Mouse (Mus musculus): Measurements from ENCODE around the gene Tmem120b. TPM values are rescaled to one million over a fixed set of nuclear protein-coding genes. Genes with fewer than 3 reads are reported as not detected.
A peak's percentile ranks its signal among the peaks of the same experiment; 100 is the strongest.
"Not testable (repeated sequence)": the region's sequence is repeated elsewhere in the genome, so short reads cannot be mapped to it uniquely, and the experiment has no call there.

Gene Tmem120b
- polyA plus RNA-seq, 1 experiment from 2014 or later, result 9.3 TPM

DNA sequence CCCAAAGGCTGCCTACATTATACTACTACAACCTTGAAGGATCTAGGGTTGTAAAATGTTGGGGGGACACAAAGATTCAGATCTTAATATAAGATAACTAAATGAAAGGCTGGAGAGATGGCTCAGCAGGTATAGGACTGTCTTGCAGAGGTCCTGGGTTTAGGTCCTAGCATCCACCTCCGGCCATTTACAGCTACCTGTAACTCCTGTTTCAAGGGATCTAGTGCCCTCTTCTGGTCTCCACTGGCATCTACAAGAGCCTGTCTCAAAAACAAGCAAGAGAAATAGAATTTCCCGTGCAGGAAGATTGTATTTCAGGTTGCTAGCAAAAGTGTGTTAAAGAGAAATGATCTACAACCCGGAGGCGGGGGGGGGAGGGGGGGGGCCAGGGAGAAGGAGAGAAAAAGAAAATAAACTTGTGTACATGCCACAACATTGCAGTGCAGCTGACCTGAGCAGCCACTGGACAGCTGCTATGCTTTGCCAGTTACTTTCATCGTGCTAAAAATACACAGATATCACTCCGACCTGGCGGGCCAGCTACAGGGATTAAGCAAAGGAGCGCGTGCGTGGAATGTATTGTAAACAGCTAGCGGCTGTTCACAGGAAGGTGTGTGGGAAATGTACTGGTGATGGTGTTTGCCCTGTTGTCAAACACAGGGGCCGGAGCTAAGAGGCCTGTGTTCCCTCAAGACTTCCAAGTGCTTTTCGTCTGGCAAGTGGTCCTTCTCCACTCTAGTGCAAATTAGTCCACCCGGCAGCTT, 8.3 kb upstream of the Tmem120b start:
- H3K9ac ChIP-seq (ENCODE audit: low read length), result no peak overlapping the region
- DNase-seq (ENCODE audit: low spot score) (no peak), ATAC-seq (replicated peaks; ENCODE audit: low FRiP score) (no peak)
- no peak overlapping the region for H3K4me2 ChIP-seq (ENCODE audit: low read depth, low read length, severe bottlenecking)
- no peaks in the 10 kb centered on the region for H3K27me3 ChIP-seq (ENCODE audit: control insufficient read depth, insufficient read depth, low read length)
- no peaks in the 10 kb centered on the region for H3K36me3 ChIP-seq (ENCODE audit: control insufficient read depth, insufficient read depth, low read length)
- H3K27ac ChIP-seq (ENCODE audit: low read depth, low read length), result no peak overlapping the region
- WGBS, result 42% methylated on average over 14 of the region's 14 CpGs
- no peaks in the 10 kb centered on the region for H3K9me3 ChIP-seq (ENCODE audit: control insufficient read depth, low read length)
- H3K4me1 ChIP-seq (replicated peaks; ENCODE audit: control insufficient read depth, insufficient read depth, low read length), result no peaks in the 10 kb centered on the region
- H3K4me3 ChIP-seq (ENCODE audit: low read depth, low read length), result no peak overlapping the region

DNA sequence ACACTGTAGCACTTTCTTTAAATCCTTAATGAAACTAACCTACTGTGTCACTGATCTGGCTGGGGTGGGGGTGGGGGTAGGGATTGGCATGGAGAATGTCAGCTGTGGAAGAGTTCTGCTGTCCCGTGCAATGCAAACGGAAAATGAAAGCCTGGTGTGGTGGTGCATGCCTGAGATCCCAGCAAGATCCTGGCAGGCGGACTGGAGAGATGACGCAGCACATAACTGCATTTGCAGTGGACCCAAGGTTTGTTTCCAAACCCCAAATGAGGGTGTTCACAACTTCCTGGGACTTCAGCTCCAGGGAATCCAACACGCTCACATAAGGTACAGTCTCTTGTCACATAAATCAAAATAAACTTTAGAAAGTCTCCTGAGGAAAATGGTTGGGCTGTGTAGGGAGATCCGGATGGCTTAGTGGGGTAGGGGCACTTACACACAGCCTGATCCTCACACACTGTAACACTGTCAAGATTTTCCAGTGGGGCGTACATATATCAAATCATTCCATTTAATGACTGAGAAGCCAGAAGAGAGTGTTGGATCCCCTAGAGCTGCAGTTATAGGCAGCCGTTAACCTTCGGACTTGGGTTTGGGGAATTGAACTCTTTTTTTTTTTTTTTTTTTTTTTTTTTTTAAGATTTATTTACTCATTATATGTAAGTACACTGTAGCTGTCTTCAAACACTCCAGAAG, 7.4 kb upstream of the Tmem120b start:
- Histone ChIP-seq H3K4me3 (ENCODE audit: low read depth, low read length) (no peak overlapping the region), H3K9me3 (ENCODE audit: control insufficient read depth, low read length) (no peaks in the 10 kb centered on the region), H3K9ac (ENCODE audit: low read length) (no peak overlapping the region), H3K27me3 (ENCODE audit: control insufficient read depth, insufficient read depth, low read length) (no peaks in the 10 kb centered on the region), H3K27ac (ENCODE audit: low read depth, low read length) (no peak overlapping the region), H3K4me2 (ENCODE audit: low read depth, low read length, severe bottlenecking) (no peak overlapping the region), H3K4me1 (replicated peaks; ENCODE audit: control insufficient read depth, insufficient read depth, low read length) (no peaks in the 10 kb centered on the region), H3K36me3 (ENCODE audit: control insufficient read depth, insufficient read depth, low read length) (no peaks in the 10 kb centered on the region)
- ATAC-seq (replicated peaks; ENCODE audit: low FRiP score), result no peak
- no peak for DNase-seq (ENCODE audit: low spot score)
- 85% methylated on average over 9 of the region's 9 CpGs for WGBS

DNA sequence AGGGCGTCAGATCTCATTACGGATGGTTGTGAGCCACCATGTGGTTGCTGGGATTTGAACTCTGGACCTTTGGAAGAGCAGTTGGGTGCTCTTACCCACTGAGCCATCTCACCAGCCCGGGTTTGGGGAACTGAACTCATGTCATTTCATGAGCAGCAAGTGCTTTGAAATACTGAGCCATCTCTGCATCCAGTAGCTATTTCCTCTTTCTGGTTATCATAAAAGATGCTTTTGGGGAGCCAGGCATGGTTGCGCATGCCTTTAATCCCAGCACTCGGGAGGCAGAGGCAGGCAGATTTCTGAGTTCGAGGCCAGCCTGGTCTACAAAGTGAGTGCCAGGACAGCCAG, 6.8 kb upstream of the Tmem120b start:
- DNase-seq (ENCODE audit: low spot score); H3K9ac ChIP-seq (ENCODE audit: low read length); H3K4me1 ChIP-seq (replicated peaks; ENCODE audit: control insufficient read depth, insufficient read depth, low read length); H3K9me3 ChIP-seq (ENCODE audit: control insufficient read depth, low read length); H3K27ac ChIP-seq (ENCODE audit: low read depth, low read length); H3K4me2 ChIP-seq (ENCODE audit: low read depth, low read length, severe bottlenecking); ATAC-seq (replicated peaks; ENCODE audit: low FRiP score); H3K4me3 ChIP-seq (ENCODE audit: low read depth, low read length); H3K36me3 ChIP-seq (ENCODE audit: control insufficient read depth, insufficient read depth, low read length); H3K27me3 ChIP-seq (ENCODE audit: control insufficient read depth, insufficient read depth, low read length): not testable (repeated sequence)
- WGBS, result 96% methylated on average over 4 of the region's 6 CpGs

DNA sequence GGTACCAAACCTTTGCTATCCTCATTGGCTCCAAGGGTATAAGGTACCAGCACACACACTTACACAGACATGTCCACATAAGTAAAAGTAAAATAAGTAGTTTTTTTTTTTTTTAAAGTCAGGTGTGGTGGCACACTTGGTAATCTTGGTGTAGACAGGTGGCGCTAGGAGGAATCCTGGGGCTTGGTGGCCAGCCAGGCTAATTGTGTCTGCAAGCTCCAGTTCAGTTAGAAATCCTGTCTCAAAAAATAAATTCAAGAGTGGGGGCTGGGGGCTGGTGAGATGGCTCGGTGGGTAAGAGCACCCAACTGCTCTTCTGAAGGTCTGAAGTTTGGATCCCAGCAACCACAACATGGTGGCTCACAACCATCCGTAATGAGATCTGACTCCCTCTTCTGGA, 5.1 kb upstream of the Tmem120b start:
- Histone ChIP-seq H3K4me2 (ENCODE audit: low read depth, low read length, severe bottlenecking) (no peak overlapping the region), H3K4me3 (ENCODE audit: low read depth, low read length) (no peak overlapping the region), H3K36me3 (ENCODE audit: control insufficient read depth, insufficient read depth, low read length) (no peaks in the 10 kb centered on the region), H3K9ac (ENCODE audit: low read length) (no peak overlapping the region), H3K27me3 (ENCODE audit: control insufficient read depth, insufficient read depth, low read length) (no peaks in the 10 kb centered on the region), H3K9me3 (ENCODE audit: control insufficient read depth, low read length) (no peaks in the 10 kb centered on the region), H3K4me1 (replicated peaks; ENCODE audit: control insufficient read depth, insufficient read depth, low read length) (no peaks in the 10 kb centered on the region), H3K27ac (ENCODE audit: low read depth, low read length) (no peak overlapping the region)
- ATAC-seq (replicated peaks; ENCODE audit: low FRiP score), result no peak
- no peak for DNase-seq (ENCODE audit: low spot score)
- WGBS, result 93% methylated on average over 3 of the region's 3 CpGs

- H3K4me2 ChIP-seq (ENCODE audit: low read depth, low read length, severe bottlenecking), result no peak overlapping the region
- H3K9ac ChIP-seq (ENCODE audit: low read length), result no peak overlapping the region
- WGBS, result 32% methylated on average over 6 of the region's 6 CpGs
- H3K4me1 ChIP-seq (replicated peaks; ENCODE audit: control insufficient read depth, insufficient read depth, low read length), result no peaks in the 10 kb centered on the region
- DNase-seq (ENCODE audit: low spot score) (no peak), ATAC-seq (replicated peaks; ENCODE audit: low FRiP score) (no peak)
- H3K9me3 ChIP-seq (ENCODE audit: control insufficient read depth, low read length), result no peaks in the 10 kb centered on the region
- no peaks in the 10 kb centered on the region for H3K36me3 ChIP-seq (ENCODE audit: control insufficient read depth, insufficient read depth, low read length)
- H3K4me3 ChIP-seq (ENCODE audit: low read depth, low read length), result no peak overlapping the region
- H3K27ac ChIP-seq (ENCODE audit: low read depth, low read length), result no peak overlapping the region
- no peaks in the 10 kb centered on the region for H3K27me3 ChIP-seq (ENCODE audit: control insufficient read depth, insufficient read depth, low read length)
Measured at GRCm38 (mm10) chr5:123064207-123064606, 4.0 kb upstream of the Tmem120b start.

- DNase-seq (ENCODE audit: low spot score), result no peak
Measured at GRCm38 (mm10) chr5:123067395-123067995, 720 bp upstream of the Tmem120b start.

DNA sequence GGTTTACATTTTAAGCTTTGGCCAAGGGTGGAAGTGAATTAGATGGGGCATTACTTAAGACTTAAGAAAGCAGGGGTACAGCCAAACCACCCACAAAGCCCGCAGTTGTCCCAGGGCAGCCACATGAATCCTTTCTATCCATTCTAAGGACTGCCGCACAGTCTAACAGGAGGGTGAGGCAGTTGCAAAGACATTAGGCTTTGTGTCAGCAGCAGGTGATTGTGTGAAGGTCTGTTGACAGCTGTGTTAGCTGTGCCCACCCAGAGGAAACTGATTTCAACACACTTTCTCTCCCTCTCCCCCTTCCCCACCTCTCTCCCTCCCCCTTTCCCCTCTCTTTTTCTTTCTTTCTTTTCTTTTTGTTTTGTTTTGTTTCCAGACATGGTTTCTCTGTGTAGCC, 499 bp downstream of the Tmem120b start:
- Histone ChIP-seq H3K9ac (ENCODE audit: low read length) (no peak overlapping the region), H3K4me1 (replicated peaks; ENCODE audit: control insufficient read depth, insufficient read depth, low read length) (no peaks in the 10 kb centered on the region), H3K9me3 (ENCODE audit: control insufficient read depth, low read length) (no peaks in the 10 kb centered on the region), H3K27me3 (ENCODE audit: control insufficient read depth, insufficient read depth, low read length) (no peaks in the 10 kb centered on the region), H3K27ac (ENCODE audit: low read depth, low read length) (no peak overlapping the region), H3K4me3 (ENCODE audit: low read depth, low read length) (no peak overlapping the region), H3K4me2 (ENCODE audit: low read depth, low read length, severe bottlenecking) (no peak overlapping the region), H3K36me3 (ENCODE audit: control insufficient read depth, insufficient read depth, low read length) (no peaks in the 10 kb centered on the region)
- no peak for ATAC-seq (replicated peaks; ENCODE audit: low FRiP score)
- DNase-seq (ENCODE audit: low spot score), result no peak
- WGBS, result 98% methylated on average over 2 of the region's 2 CpGs

More at GRCm38 (mm10) chr5:123067395-123067995, 720 bp upstream of the Tmem120b start:
- H3K9me3 ChIP-seq (ENCODE audit: control insufficient read depth, low read length), result no peaks in the 10 kb centered on the region
- WGBS, result 29% methylated on average over 6 of the region's 6 CpGs
- ATAC-seq (replicated peaks; ENCODE audit: low FRiP score), result no peak
- H3K4me1 ChIP-seq (replicated peaks; ENCODE audit: control insufficient read depth, insufficient read depth, low read length), result no peaks in the 10 kb centered on the region
- no peak overlapping the region for H3K9ac ChIP-seq (ENCODE audit: low read length)
- H3K4me3 ChIP-seq (ENCODE audit: low read depth, low read length), result no peak overlapping the region
- H3K27ac ChIP-seq (ENCODE audit: low read depth, low read length), result no peak overlapping the region
- H3K4me2 ChIP-seq (ENCODE audit: low read depth, low read length, severe bottlenecking), result no peak overlapping the region
- no peaks in the 10 kb centered on the region for H3K27me3 ChIP-seq (ENCODE audit: control insufficient read depth, insufficient read depth, low read length)
- no peaks in the 10 kb centered on the region for H3K36me3 ChIP-seq (ENCODE audit: control insufficient read depth, insufficient read depth, low read length)

GRCm38 (mm10) chr5:123075576-123076418, 7.6 kb downstream of the Tmem120b start:
- Histone ChIP-seq H3K36me3 (ENCODE audit: control insufficient read depth, insufficient read depth, low read length) (no peaks in the 10 kb centered on the region), H3K27ac (ENCODE audit: low read depth, low read length) (no peak overlapping the region), H3K27me3 (ENCODE audit: control insufficient read depth, insufficient read depth, low read length) (no peaks in the 10 kb centered on the region), H3K9me3 (ENCODE audit: control insufficient read depth, low read length) (peaks cover 3% of the 10 kb centered on the region; the same call in 1 of the 2 replicates), H3K9ac (ENCODE audit: low read length) (peak overlapping the region; percentile 61), H3K4me2 (ENCODE audit: low read depth, low read length, severe bottlenecking) (peak overlapping the region; percentile 98), H3K4me3 (ENCODE audit: low read depth, low read length) (peak overlapping the region; percentile 73), H3K4me1 (replicated peaks; ENCODE audit: control insufficient read depth, insufficient read depth, low read length) (peaks cover 9% of the 10 kb centered on the region; the same call in 1 of the 2 replicates)
- ATAC-seq (replicated peaks; ENCODE audit: low FRiP score) (peak; percentile 92), DNase-seq (ENCODE audit: low spot score) (peak; percentile 96)
- 9% methylated on average over 45 of the region's 45 CpGs for WGBS
